Mouse (Mus musculus) bone marrow macrophage, adult 2 months (primary cell): Measurements from ENCODE around the gene Ino80d. TPM values are rescaled to one million over a fixed set of nuclear protein-coding genes. Genes with fewer than 3 reads are reported as not detected.

ENCODE experiments used
- H3K27ac ChIP-seq: 2 replicates; pipeline ENCODE4 v1.5.1; 2012; ENCODE audit warnings: low read depth, low read length; ENCODE audit not compliant: insufficient read depth
- H3K4me1 ChIP-seq: 2 replicates; pipeline ENCODE4 v1.6.1; 2012; ENCODE audit warnings: low read length; ENCODE audit not compliant: control insufficient read depth, insufficient read depth
- H3K4me3 ChIP-seq: 2 replicates; pipeline ENCODE4 v1.5.1; 2012; ENCODE audit warnings: mild to moderate bottlenecking, low read length, moderate library complexity; ENCODE audit not compliant: insufficient read depth
- CTCF ChIP-seq: IDR thresholded peaks from 2 replicates; pipeline ENCODE4 v1.5.1; 2012; ENCODE audit warnings: low read depth, mild to moderate bottlenecking, low read length, moderate library complexity
- POLR2A ChIP-seq: IDR thresholded peaks from 2 replicates; pipeline ENCODE4 v1.6.1; 2012; ENCODE audit warnings: mild to moderate bottlenecking, low read depth, low read length, borderline replicate concordance
- polyA plus RNA-seq: library from polyadenylated mRNA; stranded (reverse); fragments of >200 nt; gene quantifications from 2 replicates; pipeline ENCODE4 v1.2.4, GENCODE M21; 2012; ENCODE audit not compliant: missing spikeins, insufficient read depth, insufficient read length

Gene Ino80d
- polyA plus RNA-seq, 1 experiment, result 20.9 TPM

DNA sequence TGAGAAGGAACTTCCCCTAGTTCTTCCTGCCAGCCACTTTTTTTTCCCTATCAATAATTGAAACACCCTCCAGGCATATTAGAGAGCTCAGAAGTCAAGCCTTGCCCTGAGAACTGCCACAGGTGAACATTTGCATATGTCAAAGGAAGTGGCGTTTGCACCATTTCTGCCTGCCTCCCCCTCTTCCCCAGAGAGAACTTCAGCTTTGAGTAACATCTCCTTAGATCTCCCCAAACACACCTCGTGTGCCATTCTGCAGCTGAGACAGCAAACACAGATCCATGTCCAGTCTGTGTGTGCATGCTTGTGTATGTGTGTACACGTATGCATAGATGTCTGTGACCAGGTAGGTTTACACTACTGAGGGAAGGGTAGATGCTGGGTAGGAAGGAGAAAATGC, 112.6 kb downstream of the Ino80d start:
- no peak overlapping the region for H3K27ac ChIP-seq
- no peak for TF ChIP-seq POLR2A
- TF ChIP-seq CTCF, result no peak
- H3K4me3 ChIP-seq, result no peak overlapping the region
- no peaks in the 10 kb centered on the region for H3K4me1 ChIP-seq

DNA sequence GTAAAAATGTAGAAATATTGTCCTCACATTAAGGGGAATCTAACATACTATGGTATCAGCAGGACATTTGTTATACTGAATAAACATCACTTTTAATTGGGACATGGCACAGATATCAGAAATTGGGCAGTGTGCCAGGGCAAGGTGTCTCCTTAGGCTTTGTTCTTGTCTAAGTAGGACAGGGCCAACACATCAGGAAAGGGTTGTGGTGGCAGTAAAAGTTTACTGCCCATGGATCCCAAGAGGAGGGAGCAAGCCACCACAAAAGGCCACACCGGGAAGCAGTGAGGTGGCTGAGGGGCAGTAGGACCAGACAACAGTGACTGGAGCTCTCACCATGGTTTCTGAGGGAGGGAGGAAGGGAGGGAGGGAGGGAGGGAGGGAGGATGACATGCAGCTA, 121.1 kb downstream of the Ino80d start:
- TF ChIP-seq POLR2A (no peak), CTCF (no peak)
- Histone ChIP-seq H3K27ac (no peak overlapping the region), H3K4me1 (no peaks in the 10 kb centered on the region), H3K4me3 (no peak overlapping the region)

DNA sequence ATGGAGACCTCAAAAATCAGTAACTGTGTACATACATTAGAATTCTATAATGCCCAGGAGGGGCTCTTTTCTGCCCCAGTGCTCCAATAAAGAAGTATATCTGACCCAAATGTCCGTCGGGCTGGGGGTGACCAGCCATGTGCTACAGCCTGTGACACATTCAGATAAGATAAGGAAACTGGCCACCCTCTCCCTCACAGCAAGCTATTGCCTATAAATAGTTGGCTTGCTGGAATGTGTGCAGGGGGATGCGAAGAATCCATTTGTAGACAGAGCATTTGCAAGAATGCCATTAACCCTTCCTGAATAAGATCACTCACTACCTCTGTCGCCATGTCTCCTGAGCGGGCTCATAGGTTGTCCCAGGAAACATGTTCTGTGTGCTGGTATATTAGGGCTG, 121.8 kb downstream of the Ino80d start:
- no peaks in the 10 kb centered on the region for H3K4me1 ChIP-seq
- H3K27ac ChIP-seq, result no peak overlapping the region
- TF ChIP-seq POLR2A (no peak), CTCF (no peak)
- no peak overlapping the region for H3K4me3 ChIP-seq

DNA sequence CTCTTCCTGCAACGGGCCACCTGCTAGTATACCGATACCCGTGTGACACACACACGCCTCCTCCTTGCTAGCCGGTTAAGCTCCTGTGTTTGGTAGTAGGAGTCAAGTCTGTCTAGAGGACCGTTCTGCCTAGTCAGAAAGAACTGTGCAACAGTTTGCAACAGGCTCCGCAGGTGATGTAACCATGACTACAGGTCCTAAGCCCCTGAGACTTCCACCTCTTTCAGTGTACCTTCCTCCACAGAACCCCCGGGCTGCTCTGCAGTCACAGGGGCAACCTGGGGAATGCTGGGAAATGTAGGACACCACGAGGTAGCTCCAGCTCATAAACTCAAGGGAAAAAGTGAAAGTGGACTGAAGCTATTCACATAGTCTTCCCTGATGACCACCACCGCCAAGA, 123.4 kb downstream of the Ino80d start:
- TF ChIP-seq POLR2A, result no peak
- TF ChIP-seq CTCF, result no peak
- H3K27ac ChIP-seq, result no peak overlapping the region
- no peaks in the 10 kb centered on the region for H3K4me1 ChIP-seq
- H3K4me3 ChIP-seq, result no peak overlapping the region

DNA sequence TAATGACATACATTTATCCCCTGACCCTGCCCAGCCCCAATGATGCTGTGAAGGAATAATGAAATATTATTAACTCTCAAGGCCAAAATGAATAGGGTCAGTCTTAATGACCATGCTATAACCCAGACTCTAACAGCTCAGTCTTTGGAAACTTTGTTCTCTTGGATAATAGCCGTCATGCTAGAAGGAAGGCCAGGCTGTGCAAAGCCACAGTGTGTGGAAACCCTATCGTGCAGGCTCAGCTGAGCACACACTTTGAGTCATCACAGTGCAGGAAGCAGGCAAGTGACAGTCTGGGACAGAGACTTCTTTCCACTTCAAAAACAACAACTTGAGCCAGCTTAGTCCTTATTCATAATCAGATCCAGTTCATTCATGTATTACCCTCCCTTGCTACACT, 126.9 kb downstream of the Ino80d start:
- Histone ChIP-seq H3K27ac (no peak overlapping the region), H3K4me1 (no peaks in the 10 kb centered on the region), H3K4me3 (no peak overlapping the region)
- TF ChIP-seq POLR2A, result no peak
- TF ChIP-seq CTCF, result no peak

DNA sequence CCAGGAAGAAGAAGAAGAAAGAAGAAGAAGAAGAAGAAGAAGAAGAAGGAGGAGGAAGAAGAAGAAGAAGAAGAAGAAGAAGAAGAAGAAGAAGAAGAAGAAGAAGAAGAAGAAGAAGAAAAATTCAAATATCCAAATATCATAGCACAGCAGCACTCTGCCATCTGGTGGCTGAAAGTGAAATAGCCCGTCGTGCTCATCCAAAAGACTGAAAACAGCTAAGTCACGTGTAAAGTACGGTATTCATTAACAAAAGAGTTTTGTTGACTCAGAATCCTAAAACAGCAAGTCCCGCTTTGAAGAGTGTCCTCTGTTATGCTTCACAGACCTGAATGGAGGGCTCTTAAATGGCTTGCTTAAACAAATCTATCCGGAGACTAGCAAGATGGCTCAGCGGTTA, 128.2 kb downstream of the Ino80d start:
- Histone ChIP-seq H3K4me3 (no peak overlapping the region), H3K4me1 (no peaks in the 10 kb centered on the region), H3K27ac (no peak overlapping the region)
- TF ChIP-seq POLR2A (no peak), CTCF (no peak)

DNA sequence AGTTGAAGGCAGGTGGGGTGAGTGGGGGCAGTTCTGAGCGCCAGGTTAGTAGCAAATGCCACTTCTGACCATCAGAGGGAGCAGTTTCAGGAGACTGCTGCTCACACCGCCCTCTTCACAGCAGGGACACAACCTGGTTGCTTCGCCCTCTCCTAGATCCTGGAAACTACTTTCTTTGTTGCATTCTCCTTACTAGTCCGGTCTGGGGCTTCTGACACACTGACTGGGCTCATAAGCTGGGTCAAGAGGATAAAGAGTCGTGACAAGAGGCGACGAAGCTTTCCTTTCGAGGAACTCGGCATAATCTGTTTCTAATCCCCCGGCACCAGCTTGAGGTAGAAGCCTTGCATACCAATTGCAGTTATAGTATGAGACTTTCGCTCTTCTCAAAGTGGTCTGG, 129.9 kb downstream of the Ino80d start:
- no peak overlapping the region for H3K27ac ChIP-seq
- no peaks in the 10 kb centered on the region for H3K4me1 ChIP-seq
- H3K4me3 ChIP-seq, result peak overlapping the region; percentile 18; the same call in 1 of the 2 replicates
- peak; percentile 34; the same call in 1 of the 2 replicates for TF ChIP-seq CTCF
- TF ChIP-seq POLR2A, result no peak

DNA sequence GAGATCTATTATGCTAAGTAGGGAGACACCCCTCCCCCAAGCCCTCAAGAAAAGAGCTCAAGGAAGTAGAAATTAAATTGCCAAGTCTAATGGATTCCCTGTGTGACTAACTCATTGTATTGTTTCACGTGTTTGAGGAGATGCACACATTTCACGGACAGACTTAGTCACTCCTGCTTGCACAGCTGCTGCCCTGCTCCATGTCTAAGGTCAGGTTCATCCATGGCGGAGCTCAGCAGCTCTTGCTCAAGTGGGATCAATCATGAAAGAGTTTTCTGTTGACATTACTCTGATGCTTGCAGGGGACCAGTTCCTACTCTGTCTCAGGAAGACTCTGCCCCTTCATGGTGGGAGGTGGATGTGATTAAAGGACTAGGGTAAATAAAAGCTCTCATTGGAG, 137.7 kb downstream of the Ino80d start:
- TF ChIP-seq CTCF, result no peak
- no peak for TF ChIP-seq POLR2A
- H3K27ac ChIP-seq, result no peak overlapping the region
- H3K4me3 ChIP-seq, result no peak overlapping the region
- H3K4me1 ChIP-seq, result no peaks in the 10 kb centered on the region

DNA sequence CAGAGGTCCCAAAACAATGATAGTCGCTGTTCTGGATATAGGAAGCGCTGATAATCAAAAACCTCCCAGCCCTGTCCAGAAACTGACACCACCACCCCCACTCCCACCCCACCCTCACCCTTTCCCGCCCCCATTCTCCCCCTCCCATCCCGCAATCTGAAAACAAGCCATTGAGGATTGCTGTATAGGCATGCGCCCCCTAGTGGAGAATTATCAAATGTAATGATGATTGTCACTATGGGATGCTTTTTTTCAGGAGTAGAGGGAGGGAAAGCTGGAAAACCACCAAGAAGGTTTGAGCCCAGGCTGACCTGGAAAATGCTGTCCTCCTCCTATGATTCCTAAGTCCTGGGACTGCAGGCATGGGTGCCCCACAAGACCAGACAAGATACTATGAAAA, 147.6 kb downstream of the Ino80d start:
- Histone ChIP-seq H3K4me3 (no peak overlapping the region), H3K4me1 (no peaks in the 10 kb centered on the region), H3K27ac (no peak overlapping the region)
- TF ChIP-seq CTCF, result peak; percentile 53
- no peak for TF ChIP-seq POLR2A

DNA sequence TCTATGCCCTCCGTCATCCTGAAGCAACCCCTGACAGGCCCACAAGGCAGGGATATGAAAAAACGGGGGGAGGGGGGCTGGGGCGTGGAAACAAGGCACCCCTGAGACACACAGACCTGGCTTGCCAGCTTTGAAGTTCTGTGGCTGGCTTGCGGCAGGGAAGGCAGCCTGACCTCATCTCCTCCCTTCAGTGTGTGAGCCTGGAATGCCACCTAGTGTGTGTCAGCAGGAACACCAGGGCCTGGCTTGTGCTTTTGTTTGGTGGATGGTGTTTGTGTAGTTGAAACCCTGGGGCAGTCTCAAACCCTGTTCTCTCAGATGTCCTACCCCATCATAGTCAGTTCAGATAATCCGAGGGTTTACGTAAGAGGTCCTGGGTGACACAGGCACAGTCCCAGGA, 150.2 kb downstream of the Ino80d start:
- TF ChIP-seq POLR2A (no peak), CTCF (no peak)
- Histone ChIP-seq H3K4me1 (no peaks in the 10 kb centered on the region), H3K27ac (no peak overlapping the region), H3K4me3 (no peak overlapping the region)

DNA sequence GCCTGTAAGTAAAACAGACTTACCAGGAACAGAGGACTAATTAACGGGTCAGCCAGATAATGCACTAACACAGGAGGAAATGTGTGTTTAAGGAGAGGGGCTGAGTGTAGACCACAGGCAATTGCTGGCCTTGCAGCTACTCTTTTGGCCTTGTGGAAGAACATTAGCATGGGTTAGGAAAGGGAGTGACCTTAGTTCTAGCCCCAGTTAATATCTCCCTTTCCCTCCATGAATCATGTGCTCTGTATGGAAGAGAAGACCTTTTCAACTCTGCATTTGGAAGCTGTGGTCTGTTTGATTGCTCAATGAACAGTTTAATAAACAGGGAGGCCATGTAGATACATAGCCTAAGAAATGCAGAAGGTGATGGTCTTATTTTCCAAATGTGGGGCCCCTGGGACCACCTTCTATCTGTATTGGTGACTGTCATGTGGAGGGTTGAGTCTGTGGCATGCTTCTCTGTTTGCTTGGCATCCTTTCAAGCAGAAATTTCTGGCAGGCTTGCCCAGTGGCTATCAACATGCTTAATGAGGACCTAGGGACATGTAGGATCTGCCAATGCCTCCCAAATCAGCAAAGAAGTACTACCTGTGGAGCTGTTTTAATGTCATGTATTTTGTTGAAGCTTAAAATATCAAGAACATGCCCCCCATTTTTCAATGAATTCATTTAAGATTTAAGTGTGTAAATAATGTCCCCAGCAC, 157.4 kb downstream of the Ino80d start:
- Histone ChIP-seq H3K4me1 (no peaks in the 10 kb centered on the region), H3K27ac (no peak overlapping the region), H3K4me3 (no peak overlapping the region)
- no peak for TF ChIP-seq CTCF
- no peak for TF ChIP-seq POLR2A

DNA sequence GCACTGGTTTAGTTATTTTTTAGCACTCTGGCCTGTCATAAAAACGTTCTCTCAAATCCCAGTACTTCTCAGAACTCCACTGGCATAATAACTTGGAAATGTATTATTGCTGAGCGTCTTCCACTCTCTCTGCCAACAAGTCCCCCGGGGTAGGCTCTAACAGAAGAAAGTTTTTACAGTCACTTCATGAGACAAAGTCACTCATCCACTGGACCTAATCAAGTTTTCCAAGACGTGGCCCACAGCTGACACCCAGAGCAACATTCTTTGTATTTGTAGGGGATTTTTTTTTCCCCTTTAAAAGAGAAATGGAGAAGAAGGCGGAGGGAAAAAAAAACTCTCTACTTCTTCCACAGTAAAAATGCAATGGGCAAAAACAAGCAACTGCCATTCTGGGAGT, 157.9 kb downstream of the Ino80d start:
- TF ChIP-seq CTCF (no peak), POLR2A (no peak)
- Histone ChIP-seq H3K27ac (no peak overlapping the region), H3K4me3 (no peak overlapping the region), H3K4me1 (no peaks in the 10 kb centered on the region)
